8 mouse cellular contexts compared by ENCODE assay signal in the genomic region with DNA sequence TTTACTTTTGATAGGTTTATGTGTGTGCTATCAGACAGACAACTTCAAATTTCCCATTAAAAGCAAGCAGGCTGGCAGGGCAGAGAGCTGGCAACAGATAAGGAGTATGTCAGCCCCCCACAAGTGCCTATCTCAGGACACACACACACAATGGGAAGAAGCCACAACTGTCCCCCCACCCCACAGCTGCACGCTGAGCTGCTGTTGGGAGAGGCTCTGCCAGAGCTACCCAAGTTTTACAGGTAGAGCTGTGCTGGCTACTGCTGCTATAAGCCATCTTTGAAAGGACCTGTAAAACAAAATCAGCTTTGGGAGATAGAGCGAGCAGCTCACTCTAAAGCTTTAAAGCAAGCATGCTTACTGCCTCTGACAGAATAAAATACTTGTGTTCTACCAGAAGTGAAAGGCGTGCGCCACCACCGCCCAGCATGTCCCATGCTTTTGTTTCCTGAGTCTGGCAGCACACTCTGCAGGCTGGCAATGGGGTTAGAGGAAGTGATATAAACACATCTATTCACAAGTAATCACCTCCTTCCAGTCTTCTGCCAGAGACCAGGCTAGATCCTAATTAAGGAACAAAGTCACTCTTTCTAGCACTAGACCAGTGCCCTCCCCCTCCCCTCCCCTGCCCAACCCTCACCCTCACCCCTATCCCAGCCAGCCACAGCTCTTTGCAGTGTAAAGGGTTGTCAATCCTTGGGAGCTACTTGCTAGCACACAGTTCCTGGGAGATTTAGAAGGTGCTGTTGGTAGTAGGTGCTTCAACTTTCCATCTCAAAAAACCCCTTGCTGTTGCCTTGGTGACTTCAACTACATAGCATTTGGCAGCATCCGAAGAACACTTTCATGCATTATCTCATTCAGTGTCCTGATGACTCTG. TPM values are rescaled to one million over a fixed set of nuclear protein-coding genes. Genes with fewer than 3 reads are reported as not detected.
A peak's percentile ranks its signal among the peaks of the same experiment; 100 is the strongest.
DNase-seq lines count a peak whose midpoint lies in the region; ATAC-seq lines count a peak whose summit lies in the region.

No protein-coding gene starts in this region.

- no peak overlapping the region for H3K4me2 ChIP-seq in midbrain, embryonic 16.5 days (ENCODE audit: low read length)
- H3K4me2 ChIP-seq in midbrain, embryonic 15.5 days = no peak overlapping the region
- no peak overlapping the region for H3K4me2 ChIP-seq in embryonic facial prominence, embryonic 15.5 days (replicated peaks)
- no peak overlapping the region for H3K4me2 ChIP-seq in hindbrain, embryonic 12.5 days (replicated peaks)

- peak; percentile 54 for ATAC-seq in midbrain, embryonic 16.5 days
- no peak for ATAC-seq in midbrain, embryonic 15.5 days (replicated peaks)
- no peak for ATAC-seq in embryonic facial prominence, embryonic 15.5 days (ENCODE audit: insufficient number of reproducible peaks, low FRiP score, low TSS enrichment, low read depth)
- ATAC-seq in hindbrain, embryonic 12.5 days (ENCODE audit: low FRiP score) = no peak

- peaks cover 6% of the 10 kb centered on the region; the same call in 1 of the 2 replicates for H3K4me1 ChIP-seq in midbrain, embryonic 16.5 days (ENCODE audit: control insufficient read depth, insufficient read depth, low read length)
- no peaks in the 10 kb centered on the region; the same call in 1 of the 2 replicates for H3K4me1 ChIP-seq in midbrain, embryonic 15.5 days
- H3K4me1 ChIP-seq in embryonic facial prominence, embryonic 15.5 days = peaks cover 80% of the 10 kb centered on the region
- H3K4me1 ChIP-seq in hindbrain, embryonic 12.5 days = peaks cover 24% of the 10 kb centered on the region; the same call in 1 of the 2 replicates

- H3K36me3 ChIP-seq in midbrain, embryonic 16.5 days (ENCODE audit: control insufficient read depth, insufficient read depth, low read length) = no peaks in the 10 kb centered on the region
- H3K36me3 ChIP-seq in midbrain, embryonic 15.5 days (replicated peaks) = no peaks in the 10 kb centered on the region
- no peaks in the 10 kb centered on the region for H3K36me3 ChIP-seq in embryonic facial prominence, embryonic 15.5 days
- H3K36me3 ChIP-seq in macrophage (ENCODE audit: inconsistent target) = no peaks in the 10 kb centered on the region
- H3K36me3 ChIP-seq in hindbrain, embryonic 12.5 days = no peaks in the 10 kb centered on the region

- no peaks in the 10 kb centered on the region for H3K79me2 ChIP-seq in macrophage (ENCODE audit: inconsistent target)

- DNase-seq in layer of hippocampus, postnatal 14 days (ENCODE audit: low spot score in 2 of 2) = peak; percentile 56 to 69
- peak; percentile 74 for DNase-seq in thymus, postnatal 25 days
- DNase-seq in ovary, adult 18-20 months (ENCODE audit: low spot score) = no peak

- H3K4me3 ChIP-seq in midbrain, embryonic 16.5 days (ENCODE audit: low read depth, low read length) = no peak overlapping the region
- H3K4me3 ChIP-seq in midbrain, embryonic 15.5 days = no peak overlapping the region
- H3K4me3 ChIP-seq in embryonic facial prominence, embryonic 15.5 days (replicated peaks) = no peak overlapping the region
- H3K4me3 ChIP-seq in macrophage (ENCODE audit: inconsistent target) = no peak overlapping the region
- H3K4me3 ChIP-seq in hindbrain, embryonic 12.5 days = no peak overlapping the region

- no peak overlapping the region for H3K9ac ChIP-seq in midbrain, embryonic 16.5 days (ENCODE audit: low read depth, low read length)
- H3K9ac ChIP-seq in midbrain, embryonic 15.5 days = no peak overlapping the region
- no peak overlapping the region for H3K9ac ChIP-seq in embryonic facial prominence, embryonic 15.5 days
- no peak overlapping the region for H3K9ac ChIP-seq in hindbrain, embryonic 12.5 days

- H3K9me3 ChIP-seq in midbrain, embryonic 16.5 days (replicated peaks; ENCODE audit: control insufficient read depth, low read length, poor library complexity, severe bottlenecking) = no peaks in the 10 kb centered on the region
- no peaks in the 10 kb centered on the region for H3K9me3 ChIP-seq in midbrain, embryonic 15.5 days
- H3K9me3 ChIP-seq in embryonic facial prominence, embryonic 15.5 days (replicated peaks) = no peaks in the 10 kb centered on the region
- no peaks in the 10 kb centered on the region for H3K9me3 ChIP-seq in hindbrain, embryonic 12.5 days (replicated peaks)

- 43% methylated on average over 6 of the region's 6 CpGs for WGBS in midbrain, embryonic 16.5 days
- 49% methylated on average over 6 of the region's 6 CpGs for WGBS in midbrain, embryonic 15.5 days
- WGBS in embryonic facial prominence, embryonic 15.5 days = 63% methylated on average over 6 of the region's 6 CpGs
- WGBS in macrophage (ENCODE audit: missing documents) = 10% methylated on average over 6 of the region's 6 CpGs
- WGBS in hindbrain, embryonic 12.5 days = 68% methylated on average over 6 of the region's 6 CpGs

- no peak overlapping the region for H3K27ac ChIP-seq in midbrain, embryonic 16.5 days (ENCODE audit: low read length)
- H3K27ac ChIP-seq in midbrain, embryonic 15.5 days = no peak overlapping the region
- peak overlapping the region; percentile 85 for H3K27ac ChIP-seq in embryonic facial prominence, embryonic 15.5 days (replicated peaks)
- H3K27ac ChIP-seq in macrophage = peak overlapping the region; percentile 91
- no peak overlapping the region for H3K27ac ChIP-seq in hindbrain, embryonic 12.5 days

- H3K27me3 ChIP-seq in midbrain, embryonic 16.5 days (ENCODE audit: control insufficient read depth, insufficient read depth, low read depth, low read length) = no peaks in the 10 kb centered on the region
- H3K27me3 ChIP-seq in midbrain, embryonic 15.5 days (replicated peaks) = no peaks in the 10 kb centered on the region
- H3K27me3 ChIP-seq in embryonic facial prominence, embryonic 15.5 days = no peaks in the 10 kb centered on the region
- H3K27me3 ChIP-seq in hindbrain, embryonic 12.5 days = no peaks in the 10 kb centered on the region

RNA-seq across cellular contexts. Expression of gene Ggta1, which starts 43.5 kb away (rescaled TPM):
- polyA plus RNA-seq in midbrain, embryonic 16.5 days (2015; fragmentation: Nextera tagmentation; extraction: Ambion mirVana) = 6.1 and 6.4 TPM in 2 replicates
- 6.3 and 6.6 TPM in 2 replicates for polyA plus RNA-seq in midbrain, embryonic 15.5 days (2015; fragmentation: Nextera tagmentation; extraction: Ambion mirVana)
- polyA plus RNA-seq in embryonic facial prominence, embryonic 15.5 days (2015; fragmentation: Nextera tagmentation; extraction: Ambion mirVana) = 33.5 and 38.3 TPM in 2 replicates
- 1 to 10 TPM; 2.8 to 3.8 TPM for total RNA-seq in layer of hippocampus, postnatal 14 days (2021)
- 100 to 1,000 TPM in 6 of 26 experiments, 10 to 100 TPM in 19, 1 to 10 TPM in 1; 9.2 to 143 (median 58.4) TPM for total RNA-seq in macrophage (2018; cell fraction: chromatin; rRNA removed)
- total RNA-seq in macrophage (2018; cell fraction: cytosol; rRNA removed) = 100 to 1,000 TPM in 11 of 26 experiments, 10 to 100 TPM in 15; 40.1 to 135 (median 81.6) TPM
- 100 to 1,000 TPM in 11 of 26 experiments, 10 to 100 TPM in 15; 38.3 to 241 (median 91.4) TPM for total RNA-seq in macrophage (2018; cell fraction: nucleus; rRNA removed)
- 86.0 to 211 TPM (median 135 TPM) in 3 replicates for polyA plus RNA-seq in macrophage (2018)
- 6.4 and 7.6 TPM in 2 replicates for polyA plus RNA-seq in hindbrain, embryonic 12.5 days (2016; fragmentation: Nextera tagmentation; extraction: Ambion mirVana)

RNA-seq across cellular contexts. Expression of gene Dab2ip, which starts 51.5 kb away (rescaled TPM):
- 33.2 and 46.1 TPM in 2 replicates for polyA plus RNA-seq in midbrain, embryonic 16.5 days (2015; fragmentation: Nextera tagmentation; extraction: Ambion mirVana)
- polyA plus RNA-seq in midbrain, embryonic 15.5 days (2015; fragmentation: Nextera tagmentation; extraction: Ambion mirVana) = 75.5 and 79.7 TPM in 2 replicates
- 67.9 and 72.0 TPM in 2 replicates for polyA plus RNA-seq in embryonic facial prominence, embryonic 15.5 days (2015; fragmentation: Nextera tagmentation; extraction: Ambion mirVana)
- 100 to 1,000 TPM; 113 to 114 TPM for total RNA-seq in layer of hippocampus, postnatal 14 days (2021)
- 1 to 10 TPM in 4 of 26 experiments, under 1 TPM in 19, not detected in 3; 0.13 to 3.4 (median 0.42) TPM for total RNA-seq in macrophage (2018; cell fraction: chromatin; rRNA removed)
- total RNA-seq in macrophage (2018; cell fraction: cytosol; rRNA removed) = under 1 TPM; 0.06 to 0.38 (median 0.19) TPM
- 1 to 10 TPM in 2 of 26 experiments, under 1 TPM in 22, not detected in 2; 0.07 to 2.0 (median 0.22) TPM for total RNA-seq in macrophage (2018; cell fraction: nucleus; rRNA removed)
- 0.05 to 1.2 TPM (median 0.14 TPM) in 3 replicates for polyA plus RNA-seq in macrophage (2018)
- polyA plus RNA-seq in hindbrain, embryonic 12.5 days (2016; fragmentation: Nextera tagmentation; extraction: Ambion mirVana) = 64.8 and 68.1 TPM in 2 replicates

Comparison
In these comparisons a context has a peak if more than half of its experiments do, and no peak if none do; other contexts are left out.
1. H3K27ac ChIP-seq: peak in embryonic facial prominence, embryonic 15.5 days (single experiment) and macrophage (single experiment); none in midbrain, embryonic 16.5 days (single experiment), midbrain, embryonic 15.5 days (single experiment) and hindbrain, embryonic 12.5 days (single experiment).
2. RNA of gene Dab2ip, which starts 51.5 kb away (polyA plus RNA-seq): 75.5 to 79.7 TPM in midbrain, embryonic 15.5 days, 64.8 to 68.1 TPM in hindbrain, embryonic 12.5 days, 67.9 to 72.0 TPM in embryonic facial prominence, embryonic 15.5 days and 33.2 to 46.1 TPM in midbrain, embryonic 16.5 days; 0.05 to 1.2 TPM in macrophage; every median in the first group is over 10 times any median in the second.